Mouse (Mus musculus) neutrophil, adult 5-6 weeks (primary cell): Measurements from ENCODE around the gene Slc46a2. TPM values are rescaled to one million over a fixed set of nuclear protein-coding genes. Genes with fewer than 3 reads are reported as not detected.

Source experiments
- ATAC-seq: fragments of 151-379, 151-347 bp; 2 replicates; pipeline ENCODE4 v1.8.0; 2017; ENCODE audit warnings: mild to moderate bottlenecking, moderate TSS enrichment; ENCODE audit not compliant: insufficient number of reproducible peaks, poor library complexity, low FRiP score, severe bottlenecking; ENCODE audit errors: extremely low read depth
- total RNA-seq: library from RNA; stranded (forward); fragments of 200-1000 nt; gene quantifications from 2 replicates; pipeline ENCODE4 v1.2.3, GENCODE M21; 2017

Gene Slc46a2
- total RNA-seq, 1 experiment from 2014 or later: not detected

GRCm38 (mm10) chr4:59863869-59864268 is 51.0 kb downstream of the Slc46a2 start:
- no peak for ATAC-seq

- ATAC-seq: no peak
Observed at GRCm38 (mm10) chr4:59862335-59862734, 52.5 kb downstream of the Slc46a2 start.

- no peak for ATAC-seq
Observed at GRCm38 (mm10) chr4:59861871-59862270, 53.0 kb downstream of the Slc46a2 start.

- ATAC-seq: no peak
Observed at GRCm38 (mm10) chr4:59860431-59860830, 54.4 kb downstream of the Slc46a2 start.

GRCm38 (mm10) chr4:59859693-59860425 is 55.0 kb downstream of the Slc46a2 start:
- no peak for ATAC-seq

Other genes starting within 250 kb of the Slc46a2 start
- 30.2 and 44.9 TPM in 2 replicates for gene Inip, start 113.5 kb downstream of the Slc46a2 start, total RNA-seq
- gene Snx30, start 109.2 kb downstream of the Slc46a2 start, total RNA-seq: 71.2 and 76.0 TPM in 2 replicates
- not detected in 2 replicates for gene Mup4, start 45.7 kb upstream of the Slc46a2 start, total RNA-seq
- not detected in 2 replicates for gene Mup6, start 49.2 kb upstream of the Slc46a2 start, total RNA-seq
- gene Mup7, start 155.4 kb upstream of the Slc46a2 start, total RNA-seq: not detected in 2 replicates
- not detected in 2 replicates for gene Mup2, start 239.2 kb upstream of the Slc46a2 start, total RNA-seq